Mouse (Mus musculus): ENCODE data around the gene Gm49359. TPM values are rescaled to one million over a fixed set of nuclear protein-coding genes. Genes with fewer than 3 reads are reported as not detected.
"Not testable (repeated sequence)": the region's sequence is repeated elsewhere in the genome, so short reads cannot be mapped to it uniquely, and the experiment has no call there.

Gene Gm49359
- total RNA-seq (2021): 1 to 10 TPM; 5.6 to 7.1 TPM
- 0.43 and 2.2 TPM in 2 replicates for polyA plus RNA-seq (2012; rRNA removed)
- long read RNA-seq, partial matches to known transcripts: 0 of 3 reads
- long read RNA-seq, other reads (novel, unspliced or antisense): 0 of 3 reads

DNA sequence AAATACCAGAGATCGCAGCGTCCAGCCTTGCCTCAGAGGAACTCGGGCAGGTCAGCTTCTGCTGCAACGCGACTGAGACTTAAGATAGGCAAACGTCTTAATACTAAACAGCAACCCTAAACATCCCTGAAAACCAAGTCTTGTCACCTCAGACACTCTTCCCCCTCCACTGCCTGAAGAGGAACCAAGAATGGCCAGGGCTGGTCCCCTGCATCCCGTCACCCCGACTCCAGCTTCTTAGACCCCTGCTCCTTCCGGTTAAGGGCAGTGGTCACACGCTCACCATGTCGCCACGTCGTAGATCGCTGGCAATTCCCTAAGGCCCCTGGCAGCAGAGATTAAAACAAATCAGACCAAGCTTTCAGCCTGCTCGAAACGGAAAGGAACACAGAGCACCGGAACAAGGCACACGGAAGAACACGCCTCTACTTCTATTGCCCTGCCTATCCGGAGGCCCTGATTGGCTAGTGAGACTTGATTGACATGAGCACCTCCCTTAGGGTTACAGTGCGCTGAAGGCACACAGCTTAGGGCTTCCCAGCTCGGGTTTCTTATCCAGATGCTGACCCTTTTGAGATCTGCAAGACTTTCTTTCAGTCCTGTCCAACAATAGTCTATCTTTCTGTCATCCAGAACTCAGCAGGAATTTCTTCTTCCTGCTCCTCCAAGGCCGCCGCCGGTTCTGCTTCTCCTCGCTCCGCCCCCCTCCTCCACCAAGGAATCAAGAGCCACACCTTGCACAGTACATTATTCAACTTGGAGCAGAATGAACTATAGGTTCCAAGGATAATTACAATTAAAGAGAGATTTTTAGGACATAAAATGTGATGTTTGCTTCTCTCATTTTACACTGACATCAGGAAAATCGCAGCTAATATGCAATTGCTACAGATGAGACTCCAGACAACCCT lies at the start of gene Gm49359:
Gm49359 (minus strand) TSS at position 409 of the 911 bp plus-strand sequence.
- intact Hi-C loops (cut with DNase I): loop anchor here (10.0 kb wide), 1 partner anchor 388 kb away; the partner anchor contains the start of gene Fbp2
- H3K79me2 ChIP-seq (replicated peaks; ENCODE audit: control insufficient read depth, insufficient read depth, low read length); H3K27me3 ChIP-seq (ENCODE audit: control insufficient read depth, insufficient read depth, low read length); H3K4me1 ChIP-seq (ENCODE audit: control insufficient read depth, insufficient read depth, low read length); H3K36me3 ChIP-seq (ENCODE audit: control insufficient read depth, insufficient read depth, low read length): not testable (repeated sequence)
- H3K4me3 ChIP-seq: peak within 1 kb of the TSS; percentile 81
- WGBS: 1% methylated on average over 28 of the region's 28 CpGs
- peak within 1 kb of the TSS; percentile 83 for H3K27ac ChIP-seq
- peak; percentile 86 to 92 for DNase-seq
- TF ChIP-seq EP300 (IDR thresholded peaks at IDR 0.05; ENCODE audit: insufficient read depth, low read depth, low read length): 0 out of 2 replicates have a peak, but pooled peaks have one; percentile 55
- TF ChIP-seq POLR2A (IDR thresholded peaks at IDR 0.05; ENCODE audit: insufficient read depth, low read depth, low read length): peak; percentile 70
- peak within 1 kb of the TSS; percentile 94 for H3K9ac ChIP-seq (ENCODE audit: low read depth, low read length)

DNA sequence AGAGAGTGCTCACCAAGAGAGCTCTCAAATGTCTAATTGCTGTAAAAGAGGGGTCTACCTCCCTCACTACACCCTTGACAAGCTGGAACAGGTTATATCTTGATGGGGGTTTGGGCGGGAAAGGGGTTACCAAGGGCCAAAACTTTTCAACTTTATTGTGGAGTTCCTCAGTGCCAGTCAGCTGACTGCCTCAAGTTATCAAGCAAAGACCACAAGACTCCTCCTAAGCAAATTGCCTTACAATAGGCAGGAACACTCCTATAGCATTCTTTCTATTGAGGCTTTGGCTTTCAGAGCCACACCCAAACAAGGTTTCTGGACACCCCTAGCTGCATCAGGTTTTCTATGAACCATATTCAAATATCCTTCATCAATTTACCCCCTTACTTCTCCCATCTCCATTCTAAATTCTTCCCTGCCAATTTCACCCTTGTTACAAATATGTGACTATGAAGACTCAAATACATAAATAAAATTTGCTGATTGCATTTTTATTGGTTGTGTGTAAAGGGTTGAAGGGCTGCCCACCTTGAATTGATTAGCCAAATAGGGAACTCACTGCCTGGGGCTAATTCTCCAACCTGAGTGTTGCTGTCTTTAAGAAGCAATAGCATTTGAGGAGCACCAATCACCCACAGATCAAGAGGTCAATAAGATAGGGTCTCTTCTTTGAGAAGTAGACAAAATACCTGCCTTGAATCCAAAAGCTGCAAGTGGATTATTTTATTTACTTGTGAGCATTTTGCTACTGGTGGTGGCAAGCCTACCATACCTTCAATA lies 44.2 kb upstream of the Gm49359 start:
- H3K4me1 ChIP-seq (ENCODE audit: control insufficient read depth, insufficient read depth, low read length); H3K27me3 ChIP-seq (ENCODE audit: control insufficient read depth, insufficient read depth, low read length); H3K9ac ChIP-seq (ENCODE audit: low read depth, low read length); H3K4me3 ChIP-seq; H3K36me3 ChIP-seq (ENCODE audit: control insufficient read depth, insufficient read depth, low read length); H3K79me2 ChIP-seq (replicated peaks; ENCODE audit: control insufficient read depth, insufficient read depth, low read length); DNase-seq; H3K27ac ChIP-seq; intact Hi-C loops (cut with DNase I): not testable (repeated sequence)
- 91% methylated on average over 1 of the region's 1 CpGs for WGBS

DNA sequence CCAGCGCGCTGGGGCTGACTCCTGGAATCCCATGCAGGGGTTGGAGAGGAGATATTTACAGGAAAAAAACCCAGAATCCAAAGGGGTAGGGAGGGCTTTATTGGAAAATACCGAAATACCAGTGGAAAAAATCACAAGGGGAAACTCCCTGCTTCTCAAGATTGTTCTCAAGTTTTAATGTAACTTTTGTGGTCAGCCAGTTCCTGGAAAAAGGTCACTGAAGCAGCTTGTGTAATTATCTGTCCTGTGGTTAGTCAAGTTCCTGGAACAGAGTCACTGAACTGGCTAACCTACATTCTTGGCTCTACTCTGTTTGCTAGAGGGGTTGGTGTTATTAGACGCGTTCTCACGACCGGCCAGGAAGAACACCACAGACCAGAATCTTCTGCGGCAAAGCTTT lies 6.0 kb upstream of the Gm49359 start:
- H3K4me1 ChIP-seq (ENCODE audit: control insufficient read depth, insufficient read depth, low read length); H3K27ac ChIP-seq; DNase-seq; H3K27me3 ChIP-seq (ENCODE audit: control insufficient read depth, insufficient read depth, low read length); H3K4me3 ChIP-seq; H3K79me2 ChIP-seq (replicated peaks; ENCODE audit: control insufficient read depth, insufficient read depth, low read length); H3K36me3 ChIP-seq (ENCODE audit: control insufficient read depth, insufficient read depth, low read length); H3K9ac ChIP-seq (ENCODE audit: low read depth, low read length); intact Hi-C loops (cut with DNase I): not testable (repeated sequence)
- 92% methylated on average over 8 of the region's 8 CpGs for WGBS

DNA sequence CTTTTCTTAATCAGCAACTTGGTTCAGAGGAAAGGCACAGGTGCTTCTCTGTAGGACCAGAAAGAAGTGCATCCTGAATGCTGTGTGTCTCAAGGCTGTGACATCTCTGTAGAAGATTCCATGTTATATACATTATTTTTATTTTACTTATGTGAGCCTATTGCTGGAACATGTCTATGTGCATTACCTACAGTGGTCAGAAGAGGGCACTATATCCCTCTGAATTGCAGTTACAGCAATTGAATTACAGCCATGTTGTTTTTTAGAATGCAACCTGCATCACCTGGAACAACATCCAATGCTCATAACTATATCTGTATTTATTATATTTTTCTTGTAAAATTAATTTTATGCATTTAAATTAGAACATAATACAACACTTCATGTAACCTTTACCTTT lies 3.3 kb upstream of the Gm49359 start:
- peak; percentile 69 for TF ChIP-seq CTCF (IDR thresholded peaks at IDR 0.05)
- H3K79me2 ChIP-seq (replicated peaks; ENCODE audit: control insufficient read depth, insufficient read depth, low read length); DNase-seq; H3K36me3 ChIP-seq (ENCODE audit: control insufficient read depth, insufficient read depth, low read length); H3K27me3 ChIP-seq (ENCODE audit: control insufficient read depth, insufficient read depth, low read length); H3K9ac ChIP-seq (ENCODE audit: low read depth, low read length); H3K4me1 ChIP-seq (ENCODE audit: control insufficient read depth, insufficient read depth, low read length); H3K27ac ChIP-seq; H3K4me3 ChIP-seq: not testable (repeated sequence)
- intact Hi-C loops (cut with DNase I): loop anchor here (10.0 kb wide), 1 partner anchor 385 kb away; the partner anchor contains the start of gene Fbp2

Small RNAs within 50 kb of the gene (microRNA-seq; reads per million reads assigned to microRNA genes)
- gene Gm22256: 0 to 1.1 reads per million in 2 experiments

Other genes starting within 250 kb of the Gm49359 start
- gene Gm3604, start 83.7 kb downstream of the Gm49359 start, total RNA-seq (2021): 1 to 10 TPM in 1 of 2 experiments, under 1 TPM in 1; 0.32 to 1.1 TPM
- gene Gm3604, start 83.7 kb downstream of the Gm49359 start, polyA plus RNA-seq (2012; rRNA removed): 0.16 and 0.23 TPM in 2 replicates
- gene Zfp935, start 91.7 kb upstream of the Gm49359 start, total RNA-seq (2021): not detected
- gene Zfp935, start 91.7 kb upstream of the Gm49359 start, polyA plus RNA-seq (2012; rRNA removed): not detected in 2 replicates
- 1 to 10 TPM; 3.9 TPM for gene Zfp934, start 104.4 kb upstream of the Gm49359 start, total RNA-seq (2021)
- gene Zfp934, start 104.4 kb upstream of the Gm49359 start, polyA plus RNA-seq (2012; rRNA removed): 0.66 and 1.2 TPM in 2 replicates
- 1 to 10 TPM in 1 of 2 experiments, under 1 TPM in 1; 0.84 to 1.2 TPM for gene 6720489N17Rik, start 157.3 kb upstream of the Gm49359 start, total RNA-seq (2021)
- gene 6720489N17Rik, start 157.3 kb upstream of the Gm49359 start, polyA plus RNA-seq (2012; rRNA removed): 0.14 and 0.44 TPM in 2 replicates